Mouse (Mus musculus): Measurements from ENCODE around the gene H2-Ob. TPM values are rescaled to one million over a fixed set of nuclear protein-coding genes. Genes with fewer than 3 reads are reported as not detected.

The H2-Ob gene
- polyA plus RNA-seq, 1 experiment from 2014 or later, result 0.33 TPM

GRCm38 (mm10) chr17:34202760-34203442 lies 35.8 kb upstream of the H2-Ob start:
- WGBS (ENCODE audit: missing documents), result 87% methylated on average over 4 of the region's 4 CpGs
- H3K36me3 ChIP-seq (ENCODE audit: inconsistent target), result peaks cover 18% of the 10 kb centered on the region; the same call in 1 of the 2 replicates
- H3K27ac ChIP-seq, result no peak overlapping the region
- peaks cover 40% of the 10 kb centered on the region for H3K79me2 ChIP-seq (ENCODE audit: inconsistent target)
- no peak overlapping the region for H3K4me3 ChIP-seq (ENCODE audit: inconsistent target)

DNA sequence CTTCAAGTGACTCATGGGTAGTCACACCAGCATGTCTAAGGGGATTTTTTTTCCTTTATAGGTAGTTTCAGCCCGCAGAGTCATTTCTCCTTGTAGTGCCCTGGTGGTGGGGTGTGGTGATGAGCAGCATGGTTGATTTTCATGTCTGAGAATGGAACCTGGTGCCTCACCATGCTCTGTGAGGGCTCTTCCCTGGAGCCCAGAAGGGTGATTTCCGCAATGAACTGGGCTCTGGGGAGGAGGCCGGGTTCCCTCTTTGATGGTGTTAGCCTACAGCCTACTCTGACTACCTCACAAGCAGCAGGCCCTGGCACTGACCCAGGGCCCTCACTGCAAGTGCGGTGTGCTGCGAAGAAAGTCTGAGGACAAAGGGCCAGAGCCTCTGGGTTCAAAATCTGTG lies 35.3 kb upstream of the H2-Ob start, which contains the start of gene Tap2:
Gene Tap2, plus strand, starts transcription at position 84 of the 400 bp plus-strand sequence.
- H3K36me3 ChIP-seq (ENCODE audit: inconsistent target), result peaks cover 20% of the 10 kb centered on the region; the same call in 1 of the 2 replicates
- 61% methylated on average over 5 of the region's 5 CpGs for WGBS (ENCODE audit: missing documents)
- H3K27ac ChIP-seq, result peak within 1 kb of the TSS; percentile 73
- peaks cover 37% of the 10 kb centered on the region for H3K79me2 ChIP-seq (ENCODE audit: inconsistent target)
- peak within 1 kb of the TSS; percentile 80 for H3K4me3 ChIP-seq (ENCODE audit: inconsistent target)

DNA sequence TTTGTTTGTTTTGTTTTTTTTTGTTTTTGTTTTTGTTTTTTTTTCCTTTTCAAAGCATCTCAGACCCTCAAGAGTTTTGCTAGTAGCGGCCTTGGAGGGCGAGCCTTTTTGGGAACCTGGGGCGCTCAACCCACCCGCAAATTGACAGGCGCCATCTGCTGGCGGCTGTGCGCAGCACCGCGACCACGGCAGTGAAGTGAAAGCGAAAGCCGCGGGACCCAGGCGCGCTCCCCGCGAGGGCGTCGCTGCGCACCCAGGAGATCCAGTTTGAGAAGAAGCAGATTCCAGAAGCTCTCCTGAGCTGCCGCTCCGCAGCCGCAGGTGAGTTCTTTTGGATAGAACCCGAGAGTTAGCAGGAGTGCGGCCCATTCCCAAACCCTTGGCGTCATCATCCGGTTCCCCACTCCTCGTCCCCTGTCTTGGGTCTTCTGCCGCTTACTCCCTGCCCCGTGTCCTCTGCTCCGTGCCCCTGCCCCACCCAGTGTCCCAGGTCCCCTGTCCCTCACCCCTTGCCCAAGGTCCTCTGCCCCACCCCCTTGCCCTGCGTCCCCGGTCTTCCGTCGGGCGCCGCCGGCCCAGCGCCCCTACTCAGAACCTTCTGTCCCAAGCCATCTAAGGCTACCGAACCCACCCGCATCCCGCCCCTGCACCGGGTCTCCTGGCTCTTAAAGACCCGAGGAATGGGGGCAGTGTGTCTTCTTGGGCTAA lies 34.2 kb upstream of the H2-Ob start:
- Histone ChIP-seq H3K36me3 (ENCODE audit: inconsistent target) (peaks cover 30% of the 10 kb centered on the region), H3K79me2 (ENCODE audit: inconsistent target) (peaks cover 27% of the 10 kb centered on the region; the same call in 1 of the 2 replicates), H3K4me3 (ENCODE audit: inconsistent target) (peak overlapping the region; percentile 80), H3K27ac (peak overlapping the region; percentile 73)
- WGBS (ENCODE audit: missing documents), result under 1% methylated on average over 44 of the region's 44 CpGs

- peaks cover 31% of the 10 kb centered on the region for H3K36me3 ChIP-seq (ENCODE audit: inconsistent target)
- H3K4me3 ChIP-seq (ENCODE audit: inconsistent target), result peak overlapping the region; percentile 80
- peak overlapping the region; percentile 73 for H3K27ac ChIP-seq
- WGBS (ENCODE audit: missing documents), result 2% methylated on average over 16 of the region's 18 CpGs
- H3K79me2 ChIP-seq (ENCODE audit: inconsistent target), result peaks cover 20% of the 10 kb centered on the region; the same call in 1 of the 2 replicates
Observed at GRCm38 (mm10) chr17:34205021-34205745, 33.5 kb upstream of the H2-Ob start.

DNA sequence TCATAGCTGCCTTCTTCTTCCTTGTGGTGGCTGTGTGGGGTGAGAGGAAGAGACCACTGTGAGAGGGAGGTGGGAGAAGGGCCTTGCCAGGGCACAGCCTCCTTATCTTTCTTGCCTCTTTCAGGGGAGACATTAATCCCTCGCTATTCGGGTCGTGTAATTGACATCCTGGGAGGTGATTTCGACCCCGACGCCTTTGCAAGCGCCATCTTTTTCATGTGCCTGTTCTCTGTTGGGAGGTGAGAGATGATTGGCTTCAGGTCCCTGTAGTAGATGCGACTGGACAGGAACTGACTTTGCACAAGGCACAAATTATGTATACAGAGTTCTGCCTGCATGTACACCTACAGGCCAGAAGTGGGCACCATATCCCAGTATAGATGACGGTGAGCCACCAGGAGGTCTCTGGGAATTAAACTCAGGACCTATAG lies 32.9 kb upstream of the H2-Ob start:
- 2% methylated on average over 9 of the region's 9 CpGs for WGBS (ENCODE audit: missing documents)
- Histone ChIP-seq H3K27ac (peak overlapping the region; percentile 73), H3K79me2 (ENCODE audit: inconsistent target) (peaks cover 15% of the 10 kb centered on the region; the same call in 1 of the 2 replicates), H3K4me3 (ENCODE audit: inconsistent target) (peak overlapping the region; percentile 80), H3K36me3 (ENCODE audit: inconsistent target) (peaks cover 28% of the 10 kb centered on the region)

DNA sequence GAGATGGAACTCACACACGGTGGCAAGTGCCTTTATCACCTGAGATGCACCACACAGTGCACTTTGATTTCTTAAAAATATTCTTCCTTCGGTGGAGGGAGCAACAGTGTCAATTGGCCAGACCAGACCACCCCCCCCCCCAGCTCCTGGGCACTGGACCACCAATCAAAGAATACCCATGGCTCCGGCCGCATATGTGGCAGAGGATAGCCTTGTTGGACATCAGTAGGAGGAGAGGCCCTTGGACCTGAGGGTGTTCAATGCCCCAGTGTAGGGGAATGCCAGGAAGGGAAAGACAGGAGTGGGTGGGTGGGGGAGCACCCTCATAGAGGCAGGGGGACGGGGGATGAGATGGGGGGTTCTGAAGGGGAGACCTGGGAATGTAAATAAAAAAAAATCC lies 32.0 kb upstream of the H2-Ob start:
- Histone ChIP-seq H3K27ac (no peak overlapping the region), H3K36me3 (ENCODE audit: inconsistent target) (peaks cover 28% of the 10 kb centered on the region), H3K4me3 (ENCODE audit: inconsistent target) (no peak overlapping the region), H3K79me2 (ENCODE audit: inconsistent target) (peaks cover 13% of the 10 kb centered on the region; the same call in 1 of the 2 replicates)
- WGBS (ENCODE audit: missing documents), result 88% methylated on average over 4 of the region's 5 CpGs

DNA sequence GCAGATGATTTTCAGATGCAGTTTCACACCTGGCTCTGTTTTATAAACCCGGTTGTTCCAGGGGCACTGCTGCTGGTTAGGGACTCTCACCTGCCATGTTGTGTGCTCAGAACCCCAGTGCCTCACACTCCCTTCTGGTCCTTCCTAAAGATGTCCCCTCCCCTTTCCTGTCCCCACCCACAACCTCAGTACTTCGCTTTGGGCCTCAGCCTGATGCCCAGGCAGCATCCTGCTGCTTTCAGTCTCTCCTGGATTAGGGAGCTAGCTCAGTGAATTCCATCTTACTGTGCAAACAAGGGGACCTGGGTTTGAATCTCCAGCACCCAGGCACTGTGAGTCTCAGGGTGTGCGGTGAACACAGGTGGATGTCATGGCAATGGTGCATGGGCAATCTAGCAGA lies 31.2 kb upstream of the H2-Ob start:
- H3K27ac ChIP-seq, result no peak overlapping the region
- peaks cover 13% of the 10 kb centered on the region; the same call in 1 of the 2 replicates for H3K79me2 ChIP-seq (ENCODE audit: inconsistent target)
- H3K36me3 ChIP-seq (ENCODE audit: inconsistent target), result peaks cover 36% of the 10 kb centered on the region
- no peak overlapping the region for H3K4me3 ChIP-seq (ENCODE audit: inconsistent target)
- 58% methylated on average over 3 of the region's 3 CpGs for WGBS (ENCODE audit: missing documents)

GRCm38 (mm10) chr17:34207866-34208265 lies 30.8 kb upstream of the H2-Ob start:
- 96% methylated on average over 9 of the region's 9 CpGs for WGBS (ENCODE audit: missing documents)

GRCm38 (mm10) chr17:34208421-34208820 lies 30.3 kb upstream of the H2-Ob start:
- Histone ChIP-seq H3K36me3 (ENCODE audit: inconsistent target) (peaks cover 45% of the 10 kb centered on the region), H3K4me3 (ENCODE audit: inconsistent target) (no peak overlapping the region), H3K27ac (no peak overlapping the region), H3K79me2 (ENCODE audit: inconsistent target) (peaks cover 13% of the 10 kb centered on the region; the same call in 1 of the 2 replicates)
- 81% methylated on average over 8 of the region's 10 CpGs for WGBS (ENCODE audit: missing documents)

More at GRCm38 (mm10) chr17:34207866-34208265, 30.8 kb upstream of the H2-Ob start:
- H3K4me3 ChIP-seq (ENCODE audit: inconsistent target), result no peak overlapping the region
- H3K27ac ChIP-seq, result no peak overlapping the region
- peaks cover 40% of the 10 kb centered on the region for H3K36me3 ChIP-seq (ENCODE audit: inconsistent target)
- peaks cover 13% of the 10 kb centered on the region; the same call in 1 of the 2 replicates for H3K79me2 ChIP-seq (ENCODE audit: inconsistent target)

DNA sequence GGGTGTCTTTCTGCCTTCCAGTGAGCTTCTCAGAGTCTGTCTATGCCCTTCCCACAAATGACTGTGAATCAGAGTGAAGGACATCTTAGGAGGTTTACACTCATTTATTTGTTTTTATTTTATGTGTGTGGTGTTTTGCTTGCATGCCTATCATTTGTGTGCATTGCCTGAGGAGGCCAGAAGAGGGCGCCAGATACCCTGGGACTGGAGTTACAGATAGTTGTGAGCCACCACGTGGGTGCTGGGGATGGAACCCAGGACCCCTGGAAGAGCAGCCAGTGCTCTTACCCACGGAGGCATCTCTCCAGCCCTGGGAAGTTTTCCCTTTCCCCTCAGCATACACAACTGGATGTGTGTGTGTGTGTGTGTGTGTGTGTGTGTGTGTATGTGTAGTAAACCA lies 29.0 kb upstream of the H2-Ob start:
- no peak overlapping the region for H3K4me3 ChIP-seq (ENCODE audit: inconsistent target)
- 78% methylated on average over 2 of the region's 3 CpGs for WGBS (ENCODE audit: missing documents)
- H3K27ac ChIP-seq, result no peak overlapping the region
- peaks cover 10% of the 10 kb centered on the region; the same call in 1 of the 2 replicates for H3K79me2 ChIP-seq (ENCODE audit: inconsistent target)
- H3K36me3 ChIP-seq (ENCODE audit: inconsistent target), result peaks cover 57% of the 10 kb centered on the region

GRCm38 (mm10) chr17:34210599-34210998 lies 28.1 kb upstream of the H2-Ob start:
- no peak overlapping the region for H3K4me3 ChIP-seq (ENCODE audit: inconsistent target)
- peaks cover under 1% of the 10 kb centered on the region; the same call in 1 of the 2 replicates for H3K79me2 ChIP-seq (ENCODE audit: inconsistent target)
- peaks cover 64% of the 10 kb centered on the region for H3K36me3 ChIP-seq (ENCODE audit: inconsistent target)
- 6% methylated on average over 3 of the region's 3 CpGs for WGBS (ENCODE audit: missing documents)
- no peak overlapping the region for H3K27ac ChIP-seq

GRCm38 (mm10) chr17:34211746-34212365 lies 26.8 kb upstream of the H2-Ob start:
- H3K79me2 ChIP-seq (ENCODE audit: inconsistent target), result no peaks in the 10 kb centered on the region
- WGBS (ENCODE audit: missing documents), result 57% methylated on average over 22 of the region's 23 CpGs
- H3K27ac ChIP-seq, result no peak overlapping the region
- no peak overlapping the region for H3K4me3 ChIP-seq (ENCODE audit: inconsistent target)
- H3K36me3 ChIP-seq (ENCODE audit: inconsistent target), result peaks cover 76% of the 10 kb centered on the region

GRCm38 (mm10) chr17:34213936-34214335 lies 24.8 kb upstream of the H2-Ob start:
- H3K36me3 ChIP-seq (ENCODE audit: inconsistent target), result peaks cover 90% of the 10 kb centered on the region
- no peaks in the 10 kb centered on the region for H3K79me2 ChIP-seq (ENCODE audit: inconsistent target)
- no peak overlapping the region for H3K27ac ChIP-seq
- 95% methylated on average over 21 of the region's 21 CpGs for whole genome bisulfite sequencing (ENCODE audit: missing documents)
- H3K4me3 ChIP-seq (ENCODE audit: inconsistent target), result no peak overlapping the region

DNA sequence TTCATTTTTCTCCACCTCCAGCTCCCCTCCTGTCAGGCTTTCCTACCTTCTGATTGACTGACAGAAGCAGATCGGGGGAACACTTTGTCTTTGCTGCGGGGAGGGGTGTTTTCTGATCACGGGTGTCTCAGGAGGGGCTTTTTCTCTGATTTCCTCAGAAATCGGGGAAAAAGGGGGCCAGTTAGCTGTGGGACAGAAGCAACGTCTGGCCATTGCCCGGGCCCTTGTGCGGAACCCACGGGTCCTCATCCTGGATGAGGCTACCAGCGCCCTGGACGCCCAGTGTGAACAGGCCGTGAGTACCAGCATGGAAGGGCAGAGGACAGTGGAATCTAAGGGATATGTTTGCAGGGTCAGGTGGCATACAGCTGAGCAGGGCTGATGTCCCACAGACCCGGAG lies 23.5 kb upstream of the H2-Ob start:
- H3K79me2 ChIP-seq (ENCODE audit: inconsistent target), result no peaks in the 10 kb centered on the region
- no peak overlapping the region for H3K4me3 ChIP-seq (ENCODE audit: inconsistent target)
- H3K36me3 ChIP-seq (ENCODE audit: inconsistent target), result peaks cover 80% of the 10 kb centered on the region
- H3K27ac ChIP-seq, result no peak overlapping the region
- 95% methylated on average over 11 of the region's 12 CpGs for WGBS (ENCODE audit: missing documents)

Data from macrophage (primary cell).